Mouse (Mus musculus): ENCODE results near the gene Ccrl2.

GRCm38 (mm10) chr9:111047266-111047665 lies 10.1 kb downstream of the Ccrl2 start:
- TF ChIP-seq CTCF (IDR thresholded peaks at IDR 0.05; ENCODE audit: extremely low read depth, insufficient read depth, low read length): no peak
- no peak for TF ChIP-seq POLR2A (IDR thresholded peaks at IDR 0.05; ENCODE audit: extremely low read depth, insufficient read depth, low read length)
